Mouse (Mus musculus): ENCODE results near the gene Adcy7.
A peak's percentile ranks its signal among the peaks of the same experiment; 100 is the strongest.

The Adcy7 gene

GRCm38 (mm10) chr8:88301589-88302437 lies 29.6 kb downstream of the Adcy7 start:
- no peak for DNase-seq

GRCm38 (mm10) chr8:88305814-88306213 lies 33.6 kb downstream of the Adcy7 start:
- peak in 1 of 2 experiments; percentile 34 for DNase-seq

- DNase-seq: peak; percentile 46 to 52
Observed at GRCm38 (mm10) chr8:88306511-88306910, 34.3 kb downstream of the Adcy7 start.

- no peak for DNase-seq
Observed at GRCm38 (mm10) chr8:88307736-88308135, 35.5 kb downstream of the Adcy7 start.

GRCm38 (mm10) chr8:88309274-88309873 lies 37.2 kb downstream of the Adcy7 start:
- peak; percentile 72 to 74 for DNase-seq

- peak; percentile 49 to 57 for DNase-seq
Observed at GRCm38 (mm10) chr8:88309881-88310280, 37.7 kb downstream of the Adcy7 start.

- DNase-seq: no peak
Observed at GRCm38 (mm10) chr8:88310286-88310685, 38.1 kb downstream of the Adcy7 start.

GRCm38 (mm10) chr8:88312966-88313365 lies 40.8 kb downstream of the Adcy7 start:
- no peak for DNase-seq

- no peak for DNase-seq
Observed at GRCm38 (mm10) chr8:88313991-88314390, 41.8 kb downstream of the Adcy7 start.

GRCm38 (mm10) chr8:88315302-88315701 lies 43.1 kb downstream of the Adcy7 start:
- no peak for DNase-seq

GRCm38 (mm10) chr8:88316139-88316931 lies 44.1 kb downstream of the Adcy7 start:
- no peak for DNase-seq

- DNase-seq: no peak
Observed at GRCm38 (mm10) chr8:88317341-88317740, 45.1 kb downstream of the Adcy7 start.

GRCm38 (mm10) chr8:88318151-88318550 lies 45.9 kb downstream of the Adcy7 start:
- DNase-seq: no peak

GRCm38 (mm10) chr8:88320134-88320533 lies 47.9 kb downstream of the Adcy7 start:
- DNase-seq: no peak

- DNase-seq: no peak
Observed at GRCm38 (mm10) chr8:88321387-88321786, 49.2 kb downstream of the Adcy7 start.

GRCm38 (mm10) chr8:88323523-88323922 lies 51.3 kb downstream of the Adcy7 start:
- DNase-seq: no peak

- no peak for DNase-seq
Observed at GRCm38 (mm10) chr8:88324760-88325159, 52.6 kb downstream of the Adcy7 start.

GRCm38 (mm10) chr8:88325251-88325650 lies 53.0 kb downstream of the Adcy7 start:
- no peak for DNase-seq

- DNase-seq: no peak
Observed at GRCm38 (mm10) chr8:88325795-88326194, 53.6 kb downstream of the Adcy7 start.

GRCm38 (mm10) chr8:88326328-88326727 lies 54.1 kb downstream of the Adcy7 start:
- DNase-seq: no peak

- DNase-seq: no peak
Observed at GRCm38 (mm10) chr8:88328689-88329088, 56.5 kb downstream of the Adcy7 start.

GRCm38 (mm10) chr8:88330816-88331215 lies 58.6 kb downstream of the Adcy7 start:
- DNase-seq: no peak

GRCm38 (mm10) chr8:88334384-88334783 lies 62.2 kb downstream of the Adcy7 start:
- DNase-seq: no peak

GRCm38 (mm10) chr8:88334975-88335374 lies 62.8 kb downstream of the Adcy7 start:
- DNase-seq: no peak

Measured in B cell, adult 2 months (primary cell).